Mouse (Mus musculus) embryonic facial prominence, embryonic 15.5 days (tissue): ENCODE results near the gene Actr3. TPM values are rescaled to one million over a fixed set of nuclear protein-coding genes. Genes with fewer than 3 reads are reported as not detected.

ENCODE experiments used
- ATAC-seq: fragments of 200-750 bp; cut with Nextera tagmentation; 2 replicates; pipeline ENCODE4 v1.8.0; 2017; ENCODE audit warnings: low read depth, moderate TSS enrichment; ENCODE audit not compliant: insufficient number of reproducible peaks, low FRiP score, low TSS enrichment
- H3K27ac ChIP-seq: fragments of 300-500 bp; sonication (generic); replicated peaks from 2 replicates; pipeline ENCODE4 v1.5.1; 2015; ENCODE audit warnings: mild to moderate bottlenecking, inconsistent platforms
- H3K27me3 ChIP-seq: fragments of 300-500 bp; sonication (generic); 2 replicates; pipeline ENCODE4 v1.6.1; 2015; ENCODE audit warnings: inconsistent platforms
- H3K36me3 ChIP-seq: fragments of 300-500 bp; sonication (generic); 2 replicates; pipeline ENCODE4 v1.6.1; 2015; ENCODE audit warnings: mild to moderate bottlenecking, inconsistent platforms
- H3K4me1 ChIP-seq: fragments of 300-500 bp; sonication (generic); 2 replicates; pipeline ENCODE4 v1.6.1; 2015; ENCODE audit warnings: inconsistent platforms
- H3K4me2 ChIP-seq: fragments of 300-500 bp; sonication (generic); replicated peaks from 2 replicates; pipeline ENCODE4 v1.6.1; 2015; ENCODE audit warnings: mild to moderate bottlenecking, inconsistent platforms
- H3K4me3 ChIP-seq: fragments of 300-500 bp; sonication (generic); replicated peaks from 2 replicates; pipeline ENCODE4 v1.5.1; 2015; ENCODE audit warnings: mild to moderate bottlenecking, inconsistent platforms
- H3K9ac ChIP-seq: fragments of 300-500 bp; sonication (generic); 2 replicates; pipeline ENCODE4 v1.6.1; 2015; ENCODE audit warnings: inconsistent platforms
- H3K9me3 ChIP-seq: fragments of 300-500 bp; sonication (generic); replicated peaks from 2 replicates; pipeline ENCODE4 v1.6.1; 2016; ENCODE audit warnings: inconsistent platforms
- WGBS: fragments of 180-500 bp; shearing (Covaris S2); methylation state at CpG from one replicate; pipeline ENCODE4 v1.1.7; 2015; 5-methylcytosine and 5-hydroxymethylcytosine counted together
- polyA plus RNA-seq: library from polyadenylated mRNA; unstranded; fragments of >200 nt; fragmentation: Nextera tagmentation; extraction: Ambion mirVana; gene quantifications from 2 replicates; pipeline ENCODE4 v1.2.1, GENCODE M21; 2015

Actr3 gene
- 231 and 241 TPM in 2 replicates for polyA plus RNA-seq

DNA sequence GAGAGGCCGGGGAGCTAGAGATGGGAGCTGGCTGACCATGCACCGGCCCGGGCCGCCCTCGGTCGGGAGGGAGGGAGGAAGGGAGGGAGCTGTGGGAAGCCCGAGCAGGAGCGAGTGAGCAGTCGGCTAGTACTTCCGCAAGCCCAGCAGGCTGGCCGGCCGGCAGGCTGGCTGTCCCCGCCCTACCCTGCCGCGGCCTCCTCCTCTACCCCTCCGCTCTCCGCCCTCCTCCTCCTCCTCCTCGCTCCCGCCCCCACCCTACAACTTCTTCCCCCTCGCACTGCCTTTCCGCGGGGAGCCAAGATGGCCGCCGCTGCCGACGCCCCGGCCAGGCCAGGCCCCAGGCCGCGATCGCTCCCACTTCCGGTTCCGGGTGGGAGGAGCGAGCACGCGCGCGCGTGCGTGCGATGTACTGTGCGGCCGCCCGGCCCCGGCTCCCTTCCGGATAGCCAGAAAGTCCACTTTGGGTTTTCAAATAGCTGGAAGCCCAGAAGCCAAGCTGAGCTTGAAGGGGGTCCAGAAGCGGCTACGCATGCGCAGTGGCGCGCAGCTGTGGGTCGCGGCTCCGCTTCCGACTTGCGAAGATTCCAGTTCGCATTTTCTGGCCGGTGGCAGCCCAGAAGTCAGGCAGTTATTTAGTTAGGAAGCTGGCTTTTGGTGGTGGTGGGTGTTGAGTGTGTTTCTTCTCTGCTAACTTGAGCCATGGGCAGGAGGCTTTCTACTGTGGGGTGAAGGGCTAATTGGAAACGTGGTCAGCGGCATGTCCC is at the start of gene Actr3:
Gene Actr3, minus strand, starts transcription at position 359 of the 767 bp plus-strand sequence.
- H3K27ac ChIP-seq, result peak within 1 kb of the TSS; percentile 98
- no peaks in the 10 kb centered on the region for H3K9me3 ChIP-seq
- peak within 1 kb of the TSS; percentile 87 for H3K4me3 ChIP-seq
- ATAC-seq, result peak; percentile 96
- H3K36me3 ChIP-seq, result no peaks in the 10 kb centered on the region
- no peaks in the 10 kb centered on the region for H3K27me3 ChIP-seq
- H3K4me2 ChIP-seq, result peak within 1 kb of the TSS; percentile 53
- peaks cover 4% of the 10 kb centered on the region for H3K4me1 ChIP-seq
- peak within 1 kb of the TSS; percentile 93 for H3K9ac ChIP-seq
- WGBS, result under 1% methylated on average over 48 of the region's 59 CpGs

DNA sequence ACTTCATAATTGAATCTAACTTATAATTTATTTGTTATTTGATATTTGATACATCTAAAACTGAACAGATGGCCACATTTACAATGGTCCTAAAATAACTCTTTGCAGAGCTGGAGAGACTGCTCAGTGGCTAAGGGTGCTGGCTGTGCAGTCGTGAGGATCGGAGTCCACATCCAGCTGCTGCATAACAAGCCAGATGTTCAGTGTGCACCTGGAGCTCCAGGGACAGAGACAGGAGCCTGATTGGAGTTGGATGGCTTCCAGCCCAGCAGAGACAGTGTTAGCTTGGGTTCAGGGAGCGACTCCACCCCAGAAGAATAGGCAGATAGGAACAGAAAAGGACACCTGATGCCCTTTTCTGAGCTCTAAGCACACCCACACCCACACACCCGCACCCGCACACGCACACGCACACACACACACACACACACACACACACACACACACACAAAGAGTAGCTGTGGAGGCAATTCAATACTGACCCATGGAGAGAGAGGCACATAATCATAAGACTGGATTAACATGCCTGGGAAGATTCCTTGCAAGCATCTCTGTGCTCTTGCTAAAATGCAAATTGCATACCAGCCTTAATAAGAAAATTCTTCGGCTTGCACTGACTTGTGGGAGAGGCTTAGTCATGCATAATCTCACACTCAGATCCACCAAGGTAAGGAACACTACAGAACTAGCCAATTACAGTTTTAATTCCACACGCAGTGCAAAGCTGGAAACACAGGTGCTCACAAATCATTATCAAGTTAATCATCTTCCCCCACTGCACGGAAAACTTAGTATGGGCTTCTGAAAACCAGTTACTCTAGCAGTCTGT is 47.1 kb upstream of the Actr3 start:
- no peak overlapping the region for H3K4me2 ChIP-seq
- H3K9ac ChIP-seq, result no peak overlapping the region
- no peaks in the 10 kb centered on the region for H3K36me3 ChIP-seq
- H3K4me3 ChIP-seq, result no peak overlapping the region
- H3K27ac ChIP-seq, result peak overlapping the region; percentile 77
- no peaks in the 10 kb centered on the region for H3K9me3 ChIP-seq
- peaks cover 13% of the 10 kb centered on the region for H3K4me1 ChIP-seq
- WGBS, result 47% methylated on average over 10 of the region's 10 CpGs
- H3K27me3 ChIP-seq, result no peaks in the 10 kb centered on the region
- ATAC-seq, result no peak; the same call in 1 of the 2 replicates

DNA sequence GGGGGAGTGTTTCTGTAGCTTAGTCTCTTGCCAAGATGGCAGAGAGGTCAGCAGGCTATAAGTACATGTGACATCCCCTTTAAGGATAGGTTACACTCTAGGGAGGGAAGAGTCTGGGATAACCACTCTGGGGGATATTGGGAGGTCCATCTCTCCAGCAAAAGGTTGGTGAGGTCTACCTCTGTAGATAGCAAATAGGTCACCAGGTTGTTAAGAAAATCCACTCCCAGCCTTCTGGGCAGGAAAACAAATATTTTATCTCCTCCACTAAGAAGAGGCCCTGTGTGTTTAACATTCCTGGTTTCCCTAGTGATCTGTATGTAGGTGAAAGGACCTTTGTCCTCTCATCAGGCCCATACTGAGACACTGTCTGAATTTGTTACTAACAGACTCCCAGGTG is 46.3 kb upstream of the Actr3 start:
- Histone ChIP-seq H3K4me1 (peaks cover 13% of the 10 kb centered on the region), H3K9me3 (no peaks in the 10 kb centered on the region), H3K27me3 (no peaks in the 10 kb centered on the region), H3K36me3 (no peaks in the 10 kb centered on the region), H3K9ac (no peak overlapping the region), H3K4me3 (no peak overlapping the region), H3K4me2 (no peak overlapping the region), H3K27ac (no peak overlapping the region)
- ATAC-seq, result no peak; the same call in 1 of the 2 replicates

DNA sequence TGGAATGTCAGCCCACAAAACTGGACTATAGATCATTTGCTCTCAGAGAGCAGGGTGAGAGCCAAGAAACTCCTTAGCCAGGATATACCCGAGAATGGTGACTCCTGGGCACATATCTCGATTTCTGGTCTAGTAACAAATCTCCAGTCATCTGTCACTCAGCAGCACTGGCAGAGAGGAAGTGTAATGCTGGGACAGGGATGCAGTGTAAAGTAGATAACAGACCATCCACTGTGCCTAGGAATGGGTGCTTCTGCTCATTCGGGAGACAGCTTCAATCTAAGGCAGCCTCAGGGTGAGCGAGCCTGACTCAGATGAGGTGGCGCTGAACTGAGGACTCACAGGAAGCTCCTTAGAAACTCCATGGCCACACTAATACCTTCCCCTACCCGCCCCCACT is 43.1 kb upstream of the Actr3 start:
- ATAC-seq, result no peak
- Histone ChIP-seq H3K4me3 (no peak overlapping the region), H3K4me1 (peaks cover 11% of the 10 kb centered on the region), H3K36me3 (no peaks in the 10 kb centered on the region), H3K9ac (no peak overlapping the region), H3K27me3 (no peaks in the 10 kb centered on the region), H3K4me2 (no peak overlapping the region), H3K9me3 (no peaks in the 10 kb centered on the region), H3K27ac (no peak overlapping the region)
- 84% methylated on average over 6 of the region's 6 CpGs for WGBS

DNA sequence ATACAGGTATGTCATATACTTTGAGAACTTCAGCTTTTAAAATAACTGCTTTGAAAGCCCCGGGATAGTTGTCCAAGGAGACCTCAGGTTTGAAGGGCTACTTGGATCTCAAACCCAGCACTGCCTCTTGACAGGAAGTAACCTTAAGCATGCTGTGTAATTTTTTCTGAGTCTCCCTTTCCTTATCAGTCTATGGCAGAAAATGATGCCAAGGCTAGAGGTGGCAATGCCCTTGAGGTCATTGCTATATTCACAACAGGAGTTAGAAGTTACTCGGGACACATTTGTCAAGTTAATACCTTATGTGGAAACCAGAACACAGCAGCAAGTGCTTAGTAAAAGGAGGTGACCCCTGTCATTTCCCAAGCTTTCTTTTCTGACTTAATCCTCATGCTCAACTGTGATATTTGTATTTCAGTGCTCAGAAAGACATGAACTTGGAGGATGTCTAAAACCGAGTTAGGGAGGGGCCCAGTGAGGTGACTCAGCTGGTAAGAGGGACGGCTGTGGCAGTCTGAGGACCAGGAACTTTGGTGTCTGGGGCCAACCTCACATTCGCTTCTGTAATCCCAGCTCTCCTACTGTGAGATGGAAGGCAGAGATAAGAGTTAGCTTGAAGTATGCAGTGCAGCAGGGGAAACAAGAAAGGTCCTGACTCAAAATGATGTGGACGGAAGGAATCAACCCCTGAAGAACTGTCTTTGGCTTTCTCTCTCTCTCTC is 40.6 kb upstream of the Actr3 start:
- no peaks in the 10 kb centered on the region for H3K36me3 ChIP-seq
- ATAC-seq, result no peak
- 60% methylated on average over 6 of the region's 6 CpGs for WGBS

DNA sequence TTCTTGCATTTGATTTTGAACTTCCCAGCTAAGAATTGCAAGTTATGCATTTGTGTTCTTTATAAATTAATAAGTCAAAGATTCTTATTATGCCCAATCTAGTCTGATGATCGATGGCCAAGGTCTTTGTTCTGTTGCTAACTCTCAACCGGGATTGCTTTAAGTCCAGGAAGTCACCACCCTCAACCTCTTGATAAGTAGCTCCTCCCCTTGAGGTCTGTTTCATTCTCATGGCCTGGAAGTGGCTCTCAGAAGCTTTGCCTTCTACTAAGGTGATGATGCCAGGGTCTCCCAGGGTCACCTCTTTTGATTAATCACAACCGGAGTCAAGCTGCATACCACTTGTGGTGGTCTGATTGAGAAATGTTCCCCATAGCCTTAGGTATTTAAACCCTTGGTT is 38.3 kb upstream of the Actr3 start:
- Histone ChIP-seq H3K4me2 (no peak overlapping the region), H3K27me3 (no peaks in the 10 kb centered on the region), H3K36me3 (no peaks in the 10 kb centered on the region), H3K27ac (no peak overlapping the region), H3K4me1 (no peaks in the 10 kb centered on the region), H3K9me3 (no peaks in the 10 kb centered on the region), H3K4me3 (no peak overlapping the region), H3K9ac (no peak overlapping the region)
- no peak for ATAC-seq
- 87% methylated on average over 3 of the region's 3 CpGs for WGBS

More for the DNA sequence above, 40.6 kb upstream of the Actr3 start:
- H3K9ac ChIP-seq, result no peak overlapping the region
- H3K4me2 ChIP-seq, result no peak overlapping the region
- no peak overlapping the region for H3K4me3 ChIP-seq
- no peaks in the 10 kb centered on the region for H3K4me1 ChIP-seq
- no peaks in the 10 kb centered on the region for H3K9me3 ChIP-seq
- H3K27me3 ChIP-seq, result no peaks in the 10 kb centered on the region
- H3K27ac ChIP-seq, result no peak overlapping the region

DNA sequence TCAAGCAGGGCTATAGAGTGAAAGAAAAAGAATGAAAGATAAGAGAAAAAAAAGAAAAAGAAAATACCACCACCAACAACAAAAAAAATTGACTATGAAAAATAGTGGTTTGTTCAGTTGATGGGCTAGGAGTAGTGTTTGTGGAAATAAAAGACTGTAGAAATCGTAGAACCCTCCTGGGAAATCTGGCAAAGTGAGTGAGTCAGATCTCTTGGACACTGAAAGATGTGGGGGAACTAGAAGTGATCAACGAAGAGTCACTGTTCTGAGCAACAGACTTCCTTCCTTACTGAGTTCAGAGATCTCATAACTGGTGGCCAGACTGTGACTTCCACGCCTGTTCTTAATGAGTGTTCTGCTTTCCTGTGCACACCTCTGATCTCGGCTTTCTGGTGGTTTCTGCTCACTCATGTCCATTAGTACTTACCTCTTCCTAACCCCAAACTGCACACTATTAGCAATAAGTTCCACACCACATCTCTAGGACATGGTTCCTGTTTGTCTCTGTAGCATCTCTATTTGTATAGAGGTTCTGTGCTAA is 37.7 kb upstream of the Actr3 start:
- no peak for ATAC-seq
- WGBS, result 72% methylated on average over 4 of the region's 4 CpGs
- H3K4me2 ChIP-seq, result no peak overlapping the region
- no peak overlapping the region for H3K4me3 ChIP-seq
- no peaks in the 10 kb centered on the region for H3K27me3 ChIP-seq
- H3K4me1 ChIP-seq, result no peaks in the 10 kb centered on the region
- H3K36me3 ChIP-seq, result no peaks in the 10 kb centered on the region
- H3K9ac ChIP-seq, result no peak overlapping the region
- no peak overlapping the region for H3K27ac ChIP-seq
- no peaks in the 10 kb centered on the region for H3K9me3 ChIP-seq

DNA sequence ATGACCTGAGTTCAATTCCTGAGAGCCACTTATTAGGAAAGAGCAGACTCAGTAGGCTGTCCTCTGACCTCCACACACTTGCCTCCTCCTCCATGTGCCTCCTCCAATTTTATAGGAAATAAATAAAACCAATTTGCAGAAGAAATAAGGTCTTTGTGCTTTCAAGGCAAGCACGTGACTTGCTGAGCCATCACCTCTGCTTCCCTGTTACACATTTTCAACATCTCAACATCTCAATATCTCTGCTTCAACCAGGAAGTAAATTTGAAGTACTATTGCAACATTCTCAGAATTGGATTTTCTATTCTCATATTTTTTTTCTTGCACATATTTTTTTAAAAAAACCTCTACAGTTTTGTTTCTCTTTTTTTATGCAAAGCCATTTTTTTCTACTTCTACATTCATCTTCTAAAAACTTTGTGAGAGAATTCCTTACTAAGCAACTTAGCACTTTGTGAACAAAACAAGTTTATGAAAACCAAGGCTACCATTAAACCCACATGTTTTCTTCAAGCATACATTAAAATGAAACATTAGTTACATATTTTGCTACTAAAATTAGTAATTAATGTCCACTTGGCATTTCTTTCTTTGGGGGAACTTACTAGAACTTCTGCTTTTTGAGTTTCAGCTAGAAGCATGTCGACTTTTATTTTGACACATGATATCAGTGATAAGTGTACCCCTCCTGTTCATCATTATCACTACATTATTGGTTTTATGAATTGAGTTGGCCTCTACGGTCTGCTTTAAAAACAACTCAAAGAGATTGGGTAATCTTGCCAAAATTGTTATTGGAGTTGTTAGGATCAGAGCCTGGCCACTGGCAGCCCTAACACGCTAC is 35.5 kb upstream of the Actr3 start:
- Histone ChIP-seq H3K27me3 (no peaks in the 10 kb centered on the region), H3K4me2 (no peak overlapping the region), H3K4me1 (no peaks in the 10 kb centered on the region), H3K4me3 (no peak overlapping the region), H3K36me3 (no peaks in the 10 kb centered on the region), H3K9me3 (no peaks in the 10 kb centered on the region), H3K9ac (no peak overlapping the region), H3K27ac (no peak overlapping the region)
- no peak for ATAC-seq
- 76% methylated on average over 4 of the region's 4 CpGs for WGBS

DNA sequence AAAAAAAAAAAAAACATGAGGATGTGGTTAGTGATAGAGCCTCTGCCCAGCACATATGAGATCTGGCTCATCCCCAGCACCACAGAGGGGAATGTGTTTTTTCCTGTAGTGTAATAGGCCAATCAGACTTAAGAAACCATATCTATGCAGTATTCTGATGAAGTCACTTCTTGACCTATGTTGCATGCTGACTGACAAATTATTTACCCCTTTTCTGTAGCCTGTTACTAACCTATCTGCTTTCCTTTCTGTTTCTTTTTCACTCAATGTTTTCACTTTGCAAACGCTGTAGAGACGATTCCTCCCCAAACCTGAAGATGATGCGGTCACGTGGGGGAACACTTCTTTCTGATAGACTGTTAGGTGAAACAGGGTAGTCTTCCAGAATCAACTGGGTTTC is 32.4 kb upstream of the Actr3 start:
- WGBS, result 93% methylated on average over 4 of the region's 4 CpGs

DNA sequence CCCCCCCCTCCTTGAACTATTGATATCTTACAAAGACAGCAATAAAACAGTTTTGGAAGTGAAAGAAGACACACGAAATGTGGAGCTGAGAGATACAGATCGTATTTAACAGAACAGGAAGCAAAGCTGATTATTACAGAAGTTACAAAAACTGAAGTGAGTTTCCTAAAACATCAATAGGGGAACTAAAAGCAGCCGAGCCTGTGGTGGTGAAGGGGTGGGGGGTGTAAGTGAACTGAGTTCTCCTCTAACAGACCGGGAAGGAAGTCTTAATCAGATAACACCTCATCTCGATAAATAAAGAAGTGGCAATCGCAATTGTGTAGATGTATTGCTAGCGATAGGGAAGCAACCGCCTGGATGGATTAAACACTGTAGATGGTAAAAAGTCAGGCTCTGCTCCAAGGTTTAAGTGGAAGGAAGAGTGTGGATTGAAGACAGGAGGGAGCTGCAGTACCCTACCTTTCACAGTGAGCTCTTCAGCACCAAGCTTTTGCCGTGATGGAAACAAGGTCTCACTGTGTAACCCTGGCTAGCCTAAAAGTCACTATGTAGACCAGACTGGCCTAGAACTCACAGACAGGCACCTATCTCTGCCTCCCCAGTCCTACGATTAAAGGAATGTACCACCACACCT is 31.2 kb upstream of the Actr3 start:
- 76% methylated on average over 10 of the region's 10 CpGs for WGBS
- H3K27me3 ChIP-seq, result no peaks in the 10 kb centered on the region
- H3K36me3 ChIP-seq, result no peaks in the 10 kb centered on the region
- H3K4me1 ChIP-seq, result no peaks in the 10 kb centered on the region
- H3K9ac ChIP-seq, result no peak overlapping the region
- no peak overlapping the region for H3K27ac ChIP-seq
- no peaks in the 10 kb centered on the region for H3K9me3 ChIP-seq
- no peak overlapping the region for H3K4me2 ChIP-seq
- no peak overlapping the region for H3K4me3 ChIP-seq
- no peak for ATAC-seq

More for the DNA sequence above, 32.4 kb upstream of the Actr3 start:
- Histone ChIP-seq H3K4me3 (no peak overlapping the region), H3K27me3 (no peaks in the 10 kb centered on the region), H3K27ac (no peak overlapping the region), H3K9me3 (no peaks in the 10 kb centered on the region), H3K4me2 (no peak overlapping the region), H3K4me1 (no peaks in the 10 kb centered on the region), H3K9ac (no peak overlapping the region), H3K36me3 (no peaks in the 10 kb centered on the region)
- ATAC-seq, result no peak
